Mouse (Mus musculus): ENCODE results near the gene Fam13a.

The Fam13a gene

GRCm38 (mm10) chr6:59024164-59024724 is at the start of gene Fam13a:
TSS of gene Fam13a (minus strand) at chr6:59024549.
- peak; percentile 26 to 59 for DNase-seq (ENCODE audit: low spot score in 2 of 2)

GRCm38 (mm10) chr6:59072096-59073060 is 48.0 kb upstream of the Fam13a start:
- DNase-seq (ENCODE audit: low spot score in 2 of 2), result no peak

- DNase-seq (ENCODE audit: low spot score in 2 of 2), result no peak
Observed at GRCm38 (mm10) chr6:59071691-59072090, 47.3 kb upstream of the Fam13a start.

- no peak for DNase-seq (ENCODE audit: low spot score in 2 of 2)
Observed at GRCm38 (mm10) chr6:59068187-59068586, 43.8 kb upstream of the Fam13a start.

GRCm38 (mm10) chr6:59064440-59064839 is 40.1 kb upstream of the Fam13a start:
- no peak for DNase-seq (ENCODE audit: low spot score in 2 of 2)

GRCm38 (mm10) chr6:59053232-59053631 is 28.9 kb upstream of the Fam13a start:
- no peak for DNase-seq (ENCODE audit: low spot score in 2 of 2)

- DNase-seq (ENCODE audit: low spot score in 2 of 2), result no peak
Observed at GRCm38 (mm10) chr6:59039719-59040118, 15.4 kb upstream of the Fam13a start.

- no peak for DNase-seq (ENCODE audit: low spot score in 2 of 2)
Observed at GRCm38 (mm10) chr6:59032748-59033147, 8.4 kb upstream of the Fam13a start.

GRCm38 (mm10) chr6:59031539-59031938 is 7.2 kb upstream of the Fam13a start:
- no peak for DNase-seq (ENCODE audit: low spot score in 2 of 2)

- no peak for DNase-seq (ENCODE audit: low spot score in 2 of 2)
Observed at GRCm38 (mm10) chr6:59030667-59031066, 6.3 kb upstream of the Fam13a start.

GRCm38 (mm10) chr6:59030037-59030436 is 5.7 kb upstream of the Fam13a start:
- DNase-seq (ENCODE audit: low spot score in 2 of 2), result no peak

- DNase-seq (ENCODE audit: low spot score in 2 of 2), result no peak
Observed at GRCm38 (mm10) chr6:59028871-59029270, 4.5 kb upstream of the Fam13a start.

- DNase-seq (ENCODE audit: low spot score in 2 of 2), result no peak
Observed at GRCm38 (mm10) chr6:59024806-59025205, 457 bp upstream of the Fam13a start.

- DNase-seq (ENCODE audit: low spot score in 2 of 2), result no peak
Observed at GRCm38 (mm10) chr6:59023455-59024163, 740 bp downstream of the Fam13a start.

- DNase-seq (ENCODE audit: low spot score in 2 of 2), result no peak
Observed at GRCm38 (mm10) chr6:59022621-59023020, 1.7 kb downstream of the Fam13a start.

- DNase-seq (ENCODE audit: low spot score in 2 of 2), result no peak
Observed at GRCm38 (mm10) chr6:59020346-59020745, 4.0 kb downstream of the Fam13a start.

- DNase-seq (ENCODE audit: low spot score in 2 of 2), result no peak
Observed at GRCm38 (mm10) chr6:59019847-59020246, 4.5 kb downstream of the Fam13a start.

- DNase-seq (ENCODE audit: low spot score in 2 of 2), result no peak
Observed at GRCm38 (mm10) chr6:59016336-59016832, 8.0 kb downstream of the Fam13a start.

- no peak for DNase-seq (ENCODE audit: low spot score in 2 of 2)
Observed at GRCm38 (mm10) chr6:59014760-59015159, 9.6 kb downstream of the Fam13a start.

- DNase-seq (ENCODE audit: low spot score in 2 of 2), result no peak
Observed at GRCm38 (mm10) chr6:59014088-59014759, 10.1 kb downstream of the Fam13a start.

GRCm38 (mm10) chr6:59010792-59011191 is 13.6 kb downstream of the Fam13a start:
- no peak for DNase-seq (ENCODE audit: low spot score in 2 of 2)

- no peak for DNase-seq (ENCODE audit: low spot score in 2 of 2)
Observed at GRCm38 (mm10) chr6:59004630-59005029, 19.7 kb downstream of the Fam13a start.
